Mouse (Mus musculus): ENCODE data around the gene Nfix.

Nfix gene

DNA sequence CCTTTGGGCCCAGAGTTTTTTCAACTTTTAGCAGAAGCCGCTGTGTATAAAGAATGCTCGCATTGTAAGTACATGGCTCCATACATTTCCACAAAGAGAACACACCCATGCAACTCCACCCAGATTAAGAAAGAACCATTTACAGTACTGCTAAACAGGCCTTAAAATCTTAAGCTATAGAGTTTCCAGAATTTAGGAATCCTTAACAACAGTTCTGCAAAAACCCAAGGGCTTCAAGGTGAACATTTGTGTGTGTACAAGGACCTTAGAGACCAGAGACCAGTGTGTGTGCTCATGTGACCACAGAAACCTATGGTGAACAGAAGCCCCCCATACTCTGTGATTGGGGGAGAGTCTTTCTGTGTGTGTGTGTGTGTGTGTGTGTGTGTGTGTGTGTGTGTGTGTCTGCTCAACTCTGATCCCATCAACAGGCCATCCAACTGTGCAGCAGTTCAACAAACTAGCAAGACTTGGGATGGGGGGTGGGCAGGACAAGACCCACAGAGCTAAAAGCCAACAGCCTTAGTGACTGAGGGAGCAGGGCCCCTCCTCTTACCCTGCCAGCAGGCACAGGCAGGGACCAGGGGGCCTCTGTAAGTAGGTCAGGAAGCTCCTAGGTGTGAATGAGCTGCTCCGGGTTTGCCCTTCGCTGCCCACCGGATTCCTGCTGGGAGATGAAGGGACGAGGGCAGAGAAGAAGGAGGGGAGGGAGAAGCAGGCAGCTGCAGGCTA, 19.0 kb downstream of the Nfix start:
- DNase-seq: no peak

DNA sequence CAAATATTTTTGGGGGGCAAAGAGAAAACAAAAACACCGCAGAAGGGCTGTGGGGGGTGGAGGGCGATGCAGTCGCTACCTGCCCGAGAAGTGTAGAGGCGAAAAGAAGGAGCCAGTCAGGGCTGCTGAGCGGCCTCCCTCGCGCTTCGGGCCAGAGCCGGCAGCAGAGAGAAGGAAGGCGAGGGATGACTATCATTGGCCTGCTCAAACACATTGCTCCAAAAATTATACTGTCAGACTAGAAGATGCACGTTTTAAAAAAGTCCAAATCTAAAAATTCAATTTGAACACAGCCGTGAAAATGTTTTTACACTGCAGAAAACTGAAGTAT, 20.0 kb downstream of the Nfix start:
- DNase-seq: no peak

DNA sequence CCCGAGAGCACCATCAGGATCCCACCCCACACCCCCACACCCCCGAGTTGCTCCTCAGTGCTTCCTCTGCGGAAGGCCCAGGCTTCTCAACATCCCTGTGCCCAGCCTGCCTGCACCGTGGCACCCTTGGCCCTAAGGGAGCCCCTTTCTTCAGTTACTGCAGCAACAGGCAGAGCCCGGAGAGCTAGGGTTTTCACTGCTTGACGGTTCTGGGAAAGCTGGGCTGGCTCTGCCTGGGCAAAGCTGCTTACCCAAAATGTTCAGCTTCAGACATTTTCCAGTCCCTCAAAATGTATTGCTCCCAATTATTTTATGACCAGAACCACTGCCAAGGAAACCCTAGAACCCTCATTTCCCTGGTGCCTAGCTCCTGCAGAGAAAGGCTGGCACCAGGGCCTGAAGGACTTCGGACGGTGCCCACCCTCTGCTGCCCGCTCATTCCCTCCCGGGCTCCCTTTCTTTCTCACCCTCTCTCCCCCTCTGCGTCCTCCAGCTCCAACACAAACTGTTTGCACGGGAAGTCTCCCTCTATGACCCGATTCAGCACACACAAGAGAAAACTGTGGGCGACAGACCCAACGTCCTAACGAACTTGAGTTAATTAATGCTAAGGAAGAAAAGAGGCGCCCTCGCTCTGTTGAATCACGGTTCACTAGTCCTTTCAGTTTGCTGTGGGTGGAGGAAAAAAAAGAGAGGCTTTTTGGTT, 20.5 kb downstream of the Nfix start:
- DNase-seq: no peak

GRCm38 (mm10) chr8:84778638-84779380, 21.3 kb downstream of the Nfix start:
- DNase-seq: no peak

- DNase-seq: no peak
These were observed 22.1 kb downstream of the Nfix start for GRCm38 (mm10) chr8:84777899-84778637.

DNA sequence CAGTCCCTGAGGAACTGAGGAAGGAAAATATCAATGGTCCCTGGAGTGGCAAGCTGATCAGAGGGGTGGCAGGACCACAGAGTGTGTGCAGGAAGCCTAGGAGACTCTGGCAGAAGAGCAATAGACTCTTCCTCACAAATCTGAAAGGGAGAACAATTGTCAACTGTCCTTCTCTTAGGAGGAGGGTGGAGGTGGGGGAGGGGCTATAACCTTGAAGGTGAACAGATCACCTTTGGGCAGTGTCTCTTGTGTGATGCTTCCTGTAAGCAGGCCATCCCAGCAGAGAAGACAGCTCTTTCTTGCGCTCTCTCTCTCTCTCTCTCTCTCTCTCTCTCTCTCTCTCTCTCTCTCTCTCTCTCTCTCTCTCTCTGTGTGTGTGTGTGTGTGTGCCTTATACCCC, 23.6 kb downstream of the Nfix start:
- no peak for DNase-seq

GRCm38 (mm10) chr8:84775621-84776113, 24.5 kb downstream of the Nfix start:
- no peak for DNase-seq

GRCm38 (mm10) chr8:84775105-84775591, 25.0 kb downstream of the Nfix start:
- DNase-seq: no peak

DNA sequence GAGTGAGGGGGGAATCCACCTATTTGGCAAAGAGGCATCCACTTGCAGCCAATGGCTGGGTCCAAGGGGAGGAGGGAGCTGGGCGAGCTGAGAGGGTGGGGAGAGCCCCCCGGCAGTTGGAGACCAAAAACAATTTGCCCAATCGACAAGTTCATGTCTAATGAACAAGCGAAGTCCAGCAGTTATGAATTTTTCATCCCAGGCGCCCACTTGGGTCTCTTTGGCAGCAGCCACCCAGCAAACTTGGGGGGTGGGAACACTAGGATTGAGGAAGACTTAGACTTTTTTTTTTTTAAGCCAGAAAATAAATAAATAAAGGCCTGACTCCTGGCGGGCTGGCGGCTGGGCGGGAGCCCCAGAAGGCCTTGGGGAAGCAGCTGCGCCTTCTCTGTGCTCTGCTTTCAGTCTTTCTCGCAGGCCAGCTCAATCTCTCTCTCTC, 25.7 kb downstream of the Nfix start:
- no peak for DNase-seq

GRCm38 (mm10) chr8:84773833-84774232, 26.3 kb downstream of the Nfix start:
- DNase-seq: no peak

DNA sequence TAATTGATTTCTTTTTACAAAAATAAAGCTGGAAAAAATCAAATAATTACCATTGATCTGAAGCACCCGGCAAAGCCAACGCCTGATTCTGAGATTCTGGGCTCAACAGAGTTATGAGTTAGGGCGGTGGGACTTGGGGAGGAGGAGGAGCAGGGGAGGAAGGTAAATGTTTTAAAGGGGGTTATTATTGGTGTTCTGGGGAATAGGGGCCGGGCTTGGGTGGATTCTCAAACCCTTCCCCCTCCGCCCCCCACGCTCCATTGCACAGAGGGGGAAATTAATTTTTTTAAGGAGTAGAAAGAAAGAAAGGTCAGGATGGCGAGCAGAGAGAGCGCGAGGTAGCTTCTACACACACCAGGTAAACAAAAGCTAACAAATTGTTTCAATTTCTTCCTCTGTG, 26.8 kb downstream of the Nfix start:
- DNase-seq: no peak

- DNase-seq: no peak
These were observed 27.5 kb downstream of the Nfix start for GRCm38 (mm10) chr8:84772628-84773027.

- DNase-seq: no peak
These were observed 28.2 kb downstream of the Nfix start for GRCm38 (mm10) chr8:84771941-84772378.

DNA sequence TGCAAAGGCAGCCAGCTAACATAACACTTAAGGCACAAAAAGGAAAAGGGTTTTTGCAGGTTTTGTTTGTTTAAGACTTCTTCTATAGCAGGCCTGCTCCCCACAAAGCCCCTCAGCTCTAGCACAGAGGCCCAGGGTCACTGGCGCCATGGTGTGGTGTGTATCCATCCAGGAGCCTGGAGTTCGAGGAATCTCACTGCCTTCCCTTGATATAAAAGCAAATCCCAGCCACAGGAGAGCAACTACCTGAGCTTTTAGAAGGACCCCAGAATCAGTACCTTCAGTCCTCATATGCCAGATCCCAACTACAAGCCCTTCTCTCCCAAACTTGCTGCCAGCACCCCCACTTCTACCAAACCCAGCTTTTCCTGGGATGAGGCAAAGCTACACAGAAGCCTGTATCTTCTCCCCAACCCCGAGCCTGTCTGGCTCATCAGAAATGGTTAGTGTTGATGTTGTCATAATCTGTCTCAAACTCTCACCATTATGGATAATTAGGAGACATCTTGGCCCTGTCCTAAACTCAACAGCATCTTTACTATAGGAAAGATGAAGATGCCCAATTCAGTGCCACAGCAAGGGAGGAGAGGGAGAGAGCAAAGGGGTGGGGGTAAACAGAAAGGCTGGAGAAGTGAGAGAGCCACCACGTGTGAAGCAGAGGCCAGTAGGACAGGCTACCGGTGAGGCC, 29.0 kb downstream of the Nfix start:
- DNase-seq: no peak

- DNase-seq: no peak
These were observed 29.8 kb downstream of the Nfix start for GRCm38 (mm10) chr8:84770100-84770953.

- no peak for DNase-seq
These were observed 30.8 kb downstream of the Nfix start for GRCm38 (mm10) chr8:84769324-84769723.

GRCm38 (mm10) chr8:84768343-84769095, 31.6 kb downstream of the Nfix start:
- DNase-seq: no peak

- DNase-seq: no peak
These were observed 32.9 kb downstream of the Nfix start for GRCm38 (mm10) chr8:84767221-84767620.

DNA sequence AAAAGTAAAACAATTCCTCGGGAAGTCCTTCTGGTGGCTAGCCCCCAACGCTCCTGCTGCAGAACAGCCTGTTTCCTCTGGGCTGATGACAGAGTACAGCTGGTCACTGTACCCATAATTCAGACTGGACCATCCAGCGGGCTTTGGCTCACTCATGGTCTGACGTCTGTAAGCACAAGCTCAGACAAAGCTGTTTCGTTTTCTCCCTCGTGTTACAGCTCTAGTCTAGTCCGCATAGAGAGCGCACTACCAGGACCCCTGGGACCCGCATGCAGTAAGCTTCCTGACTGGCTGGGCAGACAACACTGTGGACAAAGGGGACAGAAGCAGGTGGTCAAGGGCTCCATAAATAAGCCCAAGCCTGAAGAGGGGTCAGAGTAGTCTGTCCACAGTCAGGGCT, 33.7 kb downstream of the Nfix start:
- no peak for DNase-seq

- no peak for DNase-seq
These were observed 34.5 kb downstream of the Nfix start for GRCm38 (mm10) chr8:84765629-84766028.

All from thymus, adult 18-20 months (tissue).